Mouse (Mus musculus) retina, postnatal 1 day (tissue): ENCODE results near the gene Cdc123.

Source experiments
- DNase-seq: peaks from one replicate; pipeline ENCODE4 v3.0.0-alpha.2; 2012

Gene Cdc123

GRCm38 (mm10) chr2:5844873-5845631 lies at the start of gene Cdc123, which contains the start of gene Nudt5:
Gene Cdc123 (minus strand): TSS chr2:5845164.
Gene Nudt5 (plus strand): TSS chr2:5845019.
- DNase-seq, result peak; percentile 98

GRCm38 (mm10) chr2:5894296-5894695 lies 49.3 kb upstream of the Cdc123 start:
- peak; percentile 23 for DNase-seq

- DNase-seq, result no peak
Measured at GRCm38 (mm10) chr2:5889412-5889811, 44.4 kb upstream of the Cdc123 start.

DNA sequence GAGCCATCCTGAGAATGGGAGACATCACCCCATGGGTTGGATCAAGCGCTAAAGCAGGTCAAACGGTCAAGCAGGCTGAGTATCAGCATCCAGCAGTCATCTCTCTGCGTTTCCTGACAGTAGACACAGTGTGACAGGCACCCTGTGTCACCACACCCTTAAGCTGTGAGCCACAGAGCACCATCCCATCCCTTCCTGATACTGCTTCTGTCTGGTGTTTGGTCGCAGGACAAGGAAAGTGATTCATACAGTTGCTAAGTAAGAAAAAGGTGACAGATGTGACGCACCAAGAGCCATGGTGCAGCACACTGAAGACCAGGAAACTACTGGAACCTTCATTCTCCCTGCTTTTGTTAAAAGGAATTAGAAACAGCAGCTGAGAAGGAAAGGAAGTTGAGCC lies 43.9 kb upstream of the Cdc123 start:
- DNase-seq, result no peak

- no peak for DNase-seq
Measured at GRCm38 (mm10) chr2:5877446-5877845, 32.5 kb upstream of the Cdc123 start.

DNA sequence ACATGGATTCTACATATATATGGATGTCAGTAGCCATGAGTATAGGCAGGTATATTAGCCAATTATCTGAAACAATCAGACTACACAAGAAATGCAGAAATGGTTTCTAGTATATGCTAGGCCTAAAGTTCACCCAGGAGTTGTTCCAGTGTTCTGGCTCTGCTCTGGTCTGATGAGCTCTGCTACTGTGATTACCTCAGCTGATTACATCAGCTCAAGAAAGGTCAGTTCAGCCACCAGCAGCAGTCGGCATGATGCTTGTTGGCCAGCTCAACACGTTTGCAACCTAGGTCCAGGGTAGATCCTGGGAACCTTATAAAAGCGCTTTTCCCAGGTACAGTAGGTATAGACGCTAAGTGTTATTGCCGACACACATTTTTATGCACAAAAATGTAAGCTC lies 24.8 kb upstream of the Cdc123 start:
- no peak for DNase-seq

DNA sequence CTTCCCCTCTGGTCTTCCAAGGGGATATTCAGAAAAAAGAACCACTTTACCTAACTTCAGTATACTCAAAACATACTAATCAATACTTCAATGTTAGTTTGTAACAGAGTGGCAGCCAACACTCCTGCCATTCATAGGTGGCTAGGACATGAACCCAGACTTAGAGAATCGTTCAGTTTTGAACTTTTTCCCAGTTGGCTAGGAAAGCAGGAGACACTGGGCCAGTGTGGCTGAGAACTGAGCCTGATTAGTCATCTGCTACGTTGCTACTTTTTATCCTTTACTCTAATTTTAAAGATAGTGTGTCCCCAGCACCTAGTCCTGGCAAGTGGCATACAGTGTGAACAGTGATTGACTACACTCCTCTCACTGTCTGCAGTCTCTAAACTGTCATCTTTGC lies 22.7 kb upstream of the Cdc123 start:
- DNase-seq, result no peak

DNA sequence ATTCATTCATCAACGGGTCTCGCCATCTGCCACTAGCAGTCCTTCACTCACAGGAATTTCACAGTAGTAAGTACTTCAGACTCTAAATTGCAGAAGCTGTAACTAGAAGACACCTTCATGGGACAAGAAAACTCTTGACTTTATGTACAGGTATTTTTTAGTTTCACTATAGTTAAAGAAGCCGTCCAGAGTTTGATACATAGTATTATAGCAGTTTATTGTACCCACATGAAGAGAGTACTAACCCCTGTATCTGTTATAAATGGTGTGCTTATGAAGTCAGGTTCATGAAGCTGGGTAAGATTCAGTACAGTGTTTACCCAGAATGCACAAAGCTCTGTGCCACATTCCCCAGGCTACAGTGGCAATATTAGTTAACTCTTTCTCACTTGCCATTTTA lies 17.9 kb upstream of the Cdc123 start, which contains the start of gene Gm13199:
TSS of gene Gm13199 (minus strand) at position 101 of the 400 bp plus-strand sequence.
- no peak for DNase-seq

- no peak for DNase-seq
Measured at GRCm38 (mm10) chr2:5851866-5852265, 6.9 kb upstream of the Cdc123 start.

GRCm38 (mm10) chr2:5851116-5851515 lies 6.2 kb upstream of the Cdc123 start:
- no peak for DNase-seq

DNA sequence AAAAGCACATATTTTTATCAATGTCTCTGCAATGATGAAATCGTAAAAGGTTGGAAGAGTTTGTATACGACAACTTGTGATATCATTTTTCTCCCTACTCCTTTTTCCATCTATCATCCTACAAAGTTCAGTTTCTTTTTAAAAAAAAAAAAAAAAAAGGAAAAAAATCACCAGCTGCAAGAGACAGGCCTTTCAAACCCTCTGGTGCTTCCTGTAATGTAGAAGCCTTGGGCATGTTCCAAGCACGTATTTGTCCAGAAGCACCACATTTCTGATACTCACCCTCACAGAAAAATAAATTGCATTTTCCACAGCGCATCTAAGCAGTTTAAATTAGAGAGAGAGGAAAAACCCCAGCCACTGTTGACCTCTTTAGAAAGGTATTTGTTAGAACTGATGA lies 862 bp upstream of the Cdc123 start:
- peak; percentile 1 for DNase-seq

DNA sequence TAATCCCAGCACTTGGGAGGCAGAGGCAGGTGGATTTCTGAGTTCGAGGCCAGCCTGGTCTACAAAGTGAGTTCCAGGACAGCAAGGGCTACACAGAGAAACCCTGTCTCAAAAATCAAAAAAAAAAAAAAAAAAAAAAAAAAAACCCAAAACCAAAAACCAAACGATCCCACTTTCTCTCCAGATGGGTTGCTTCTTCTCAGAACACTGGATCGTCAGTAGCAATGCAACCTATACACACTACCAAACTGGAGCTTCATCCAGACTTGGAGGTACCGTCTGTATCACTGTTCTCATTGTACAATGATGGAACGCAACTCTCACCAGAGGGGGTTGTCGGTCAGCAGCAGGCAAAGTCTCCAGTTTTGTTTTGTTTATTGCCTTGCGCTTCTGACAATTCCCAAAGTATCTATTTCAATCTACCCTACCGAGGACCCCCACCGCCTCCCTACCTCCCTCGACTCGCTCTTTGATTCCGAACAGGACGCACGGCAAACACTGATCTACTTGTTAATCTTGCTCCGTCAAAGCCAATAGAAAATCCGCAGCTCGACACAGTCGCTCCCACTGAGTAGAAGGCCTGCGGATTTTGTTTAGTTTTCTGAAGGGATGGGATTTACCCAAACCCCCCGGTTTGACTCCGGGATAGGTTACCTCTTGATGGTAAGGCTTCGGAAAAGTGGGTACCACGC lies 637 bp downstream of the Cdc123 start:
- no peak for DNase-seq

DNA sequence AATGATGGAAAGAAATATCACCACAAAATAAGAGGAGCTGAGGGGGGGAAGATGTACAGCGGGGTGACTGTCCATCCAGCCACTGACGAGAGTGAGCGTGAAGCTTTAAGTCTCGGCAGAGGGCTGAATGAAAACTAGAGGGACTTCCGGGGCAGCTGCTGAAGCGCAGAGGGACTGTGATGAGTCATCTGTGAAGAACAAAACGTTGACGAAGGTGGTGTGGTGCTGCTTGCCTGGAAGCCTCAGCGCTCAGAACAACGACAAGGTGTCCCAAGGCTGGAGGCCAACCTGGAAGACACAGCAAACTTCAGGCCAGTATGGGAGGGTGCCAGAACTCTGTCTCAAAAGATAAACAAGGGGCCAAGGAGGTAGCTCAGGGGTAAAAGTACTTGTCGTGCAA lies 4.1 kb downstream of the Cdc123 start:
- no peak for DNase-seq

DNA sequence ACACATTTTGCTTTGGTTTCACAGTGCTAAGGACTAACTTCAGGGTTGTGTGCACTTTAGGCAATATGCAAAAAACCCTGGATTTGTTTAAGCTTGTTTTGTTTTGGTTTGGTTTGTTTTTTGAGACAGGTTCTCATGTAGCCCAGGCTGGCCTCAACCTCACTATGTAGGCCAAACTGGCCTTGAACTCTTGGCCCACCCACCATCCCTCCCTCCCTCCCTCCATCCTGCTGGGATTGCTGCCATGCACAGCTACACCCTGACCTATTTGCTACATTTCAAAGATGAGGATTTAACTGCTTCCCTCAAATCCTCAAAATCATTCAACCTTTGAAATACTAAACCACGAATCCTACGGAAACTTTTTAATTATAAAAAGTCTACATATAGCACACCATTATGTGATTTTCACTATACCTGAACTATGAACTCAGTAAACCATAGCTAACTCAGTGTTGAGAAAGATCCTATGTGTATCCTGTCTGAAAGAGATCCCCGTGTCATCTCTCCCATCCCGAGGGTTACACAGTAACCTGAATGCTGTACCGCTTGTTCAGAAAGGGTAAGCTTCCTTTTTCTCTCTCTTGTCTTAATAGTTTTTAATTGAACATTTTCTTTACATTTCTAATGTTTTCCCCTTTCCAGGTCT lies 19.6 kb downstream of the Cdc123 start:
- no peak for DNase-seq

DNA sequence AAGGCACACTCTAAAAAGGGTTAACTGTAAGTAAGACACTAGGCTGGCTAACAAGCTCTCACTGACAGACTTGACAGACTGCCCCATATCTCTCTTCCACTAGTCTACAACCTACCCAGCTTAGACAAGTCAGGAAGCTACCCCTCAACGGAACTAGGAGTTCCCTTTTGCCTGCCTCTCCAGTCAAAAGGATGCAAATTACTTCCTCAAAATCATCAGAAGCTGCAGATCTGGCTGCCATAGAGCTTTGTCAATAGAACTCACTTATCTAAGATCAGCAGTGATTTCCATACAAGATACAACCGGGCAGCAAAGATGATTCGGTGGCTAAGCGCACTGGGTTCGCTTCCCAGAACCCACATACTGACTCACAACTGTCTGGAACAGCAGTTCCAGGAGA lies 20.3 kb downstream of the Cdc123 start:
- no peak for DNase-seq

GRCm38 (mm10) chr2:5824213-5824612 lies 20.8 kb downstream of the Cdc123 start:
- peak; percentile 23 for DNase-seq

- no peak for DNase-seq
Measured at GRCm38 (mm10) chr2:5822449-5822848, 22.5 kb downstream of the Cdc123 start.

GRCm38 (mm10) chr2:5821264-5821663 lies 23.7 kb downstream of the Cdc123 start:
- DNase-seq, result peak; percentile 4

DNA sequence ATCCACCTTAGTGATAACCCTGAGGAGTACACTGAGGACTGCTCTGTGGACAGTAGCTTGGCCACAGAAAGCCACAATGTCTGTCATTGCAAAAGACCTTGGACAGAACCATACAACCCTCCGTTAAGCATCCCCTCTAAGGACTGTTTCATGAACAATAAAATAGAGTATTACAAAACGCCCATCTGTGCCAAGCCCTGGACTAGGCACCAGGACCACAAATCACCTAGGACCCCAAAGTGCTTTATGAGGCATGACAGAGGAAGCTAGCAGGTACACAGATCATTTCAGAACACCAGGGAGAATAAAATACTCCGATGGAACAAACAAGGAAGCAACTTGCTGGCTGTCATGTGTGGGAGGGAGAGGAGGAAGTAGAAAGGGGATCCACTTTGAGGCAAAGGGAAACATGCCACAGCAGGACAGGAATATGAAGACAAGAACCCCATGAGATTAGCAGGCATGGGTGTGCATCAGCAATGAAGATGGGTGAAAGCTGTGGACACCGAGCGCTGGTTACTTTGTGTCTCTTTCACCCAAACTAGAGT lies 33.7 kb downstream of the Cdc123 start:
- DNase-seq, result no peak

DNA sequence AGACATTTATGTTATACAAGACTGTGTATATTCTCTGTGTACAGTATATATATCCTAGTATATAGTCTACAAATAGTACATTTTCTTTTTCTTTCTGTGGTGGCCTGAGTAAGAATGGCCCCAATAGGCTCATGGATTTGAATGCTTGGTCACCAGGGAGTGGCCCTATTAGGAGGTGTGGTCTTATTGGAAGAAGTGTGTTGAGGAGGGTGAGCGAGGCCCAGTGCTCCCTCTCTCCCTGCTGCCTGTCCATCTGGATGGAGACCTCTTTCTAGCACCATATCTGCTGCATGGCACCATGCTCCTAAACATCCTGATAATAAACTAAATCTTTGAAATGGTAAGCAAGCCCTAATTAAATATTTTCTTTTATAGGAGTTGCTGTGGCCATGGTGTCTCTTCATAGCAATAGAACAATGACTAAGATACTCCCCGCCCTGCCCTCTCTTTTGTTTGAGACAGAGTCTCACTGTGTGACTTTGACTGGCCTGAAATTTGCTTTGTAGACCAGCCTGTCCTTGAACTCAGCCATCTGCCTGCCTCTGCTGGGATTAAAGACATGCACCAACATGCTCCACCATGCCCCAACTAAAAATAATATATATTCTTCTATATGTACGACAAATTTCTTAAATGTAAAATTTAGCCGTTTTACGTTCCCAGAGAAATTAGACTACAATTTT lies 34.8 kb downstream of the Cdc123 start:
- no peak for DNase-seq

- DNase-seq, result peak; percentile 39
Measured at GRCm38 (mm10) chr2:5806201-5806600, 38.8 kb downstream of the Cdc123 start.

DNA sequence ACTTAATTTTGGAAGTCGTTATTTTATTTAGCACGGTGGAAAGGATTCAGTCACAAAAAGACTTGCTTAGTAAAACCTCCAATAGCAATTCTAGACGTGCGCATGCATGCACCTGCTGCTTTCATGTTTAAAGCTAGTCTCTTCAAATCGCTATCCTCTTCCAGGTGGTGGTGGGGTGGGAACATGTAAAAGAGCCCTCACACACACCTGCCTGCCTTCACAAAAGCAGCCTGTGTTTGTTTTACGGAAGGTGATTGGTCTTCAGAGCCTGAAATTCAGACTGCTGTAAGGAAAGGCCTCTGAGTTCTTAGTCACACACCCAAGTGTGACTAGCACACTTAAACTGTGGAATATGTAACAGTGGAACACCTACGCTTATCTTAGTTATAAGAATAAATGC lies 39.7 kb downstream of the Cdc123 start:
- DNase-seq, result no peak
